Mouse (Mus musculus) embryonic facial prominence, embryonic 11.5 days (tissue): ENCODE data around the gene Sh3gl3. TPM values are rescaled to one million over a fixed set of nuclear protein-coding genes. Genes with fewer than 3 reads are reported as not detected.
A peak's percentile ranks its signal among the peaks of the same experiment; 100 is the strongest.

Experiments
- ATAC-seq: fragments of 200-750 bp; cut with Nextera tagmentation; replicated peaks from 2 replicates; pipeline ENCODE4 v1.8.0; 2017; ENCODE audit warnings: low read depth; ENCODE audit not compliant: insufficient number of reproducible peaks, low FRiP score, low TSS enrichment
- DNase-seq: peaks from one replicate; pipeline ENCODE4 v3.0.0-alpha.2; 2015; ENCODE audit warnings: low spot score
- H3K27ac ChIP-seq: fragments of 300-500 bp; sonication (generic); replicated peaks from 2 replicates; pipeline ENCODE4 v1.5.1; 2014; ENCODE audit warnings: mild to moderate bottlenecking, low read depth, low read length, control low read depth
- H3K27me3 ChIP-seq: fragments of 300-500 bp; sonication (generic); 2 replicates; pipeline ENCODE4 v1.6.1; 2014; ENCODE audit warnings: mild to moderate bottlenecking, low read length, moderate library complexity, mixed read lengths; ENCODE audit not compliant: control insufficient read depth, insufficient read depth
- H3K36me3 ChIP-seq: fragments of 300-500 bp; sonication (generic); replicated peaks from 2 replicates; pipeline ENCODE4 v1.6.1; 2014; ENCODE audit warnings: low read depth, mild to moderate bottlenecking, low read length, moderate library complexity, mixed read lengths; ENCODE audit not compliant: control insufficient read depth, insufficient read depth
- H3K4me1 ChIP-seq: fragments of 300-500 bp; sonication (generic); 2 replicates; pipeline ENCODE4 v1.6.1; 2014; ENCODE audit warnings: low read length, mixed read lengths; ENCODE audit not compliant: control insufficient read depth, insufficient read depth
- H3K4me2 ChIP-seq: fragments of 300-500 bp; sonication (generic); 2 replicates; pipeline ENCODE4 v1.6.1; 2014; ENCODE audit warnings: low read depth, mild to moderate bottlenecking, control low read depth, low read length, moderate library complexity
- H3K4me3 ChIP-seq: fragments of 300-500 bp; sonication (generic); 2 replicates; pipeline ENCODE4 v1.5.1; 2014; ENCODE audit warnings: low read depth, low read length, control low read depth
- H3K9ac ChIP-seq: fragments of 300-500 bp; sonication (generic); replicated peaks from 2 replicates; pipeline ENCODE4 v1.6.1; 2014; ENCODE audit warnings: mild to moderate bottlenecking, control low read depth, low read length
- H3K9me3 ChIP-seq: fragments of 300-500 bp; sonication (generic); replicated peaks from 2 replicates; pipeline ENCODE4 v1.6.1; 2016; ENCODE audit warnings: mild to moderate bottlenecking, low read length, inconsistent platforms, mixed read lengths; ENCODE audit not compliant: control insufficient read depth
- WGBS: fragments of 180-500 bp; shearing (Covaris S2); extraction: QIAGEN DNeasy Blood & Tissue Kit; methylation state at CpG from one replicate; pipeline ENCODE4 v1.1.7; 2014; 5-methylcytosine and 5-hydroxymethylcytosine counted together
- polyA plus RNA-seq: library from polyadenylated mRNA; unstranded; fragments of >200 nt; fragmentation: Nextera tagmentation; extraction: Ambion mirVana; gene quantifications from 2 replicates; pipeline ENCODE4 v1.2.1, GENCODE M21; 2014

Gene Sh3gl3
- polyA plus RNA-seq, 1 experiment from 2014 or later = 42.6 TPM

DNA sequence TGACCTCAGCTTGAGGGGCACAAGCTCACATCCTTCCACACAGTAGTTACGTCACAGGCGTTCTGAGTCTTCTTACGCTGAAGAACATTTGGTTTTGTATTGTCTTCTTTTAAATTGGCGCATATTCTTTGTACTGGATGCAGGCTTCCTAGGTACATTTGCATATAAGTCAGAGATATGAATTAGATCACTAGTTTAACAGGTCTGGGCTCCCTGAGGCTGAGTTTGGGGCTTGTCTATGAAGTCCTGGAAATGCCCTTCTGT, 63.2 kb downstream of the Sh3gl3 start:
- Histone ChIP-seq H3K4me3 (no peak overlapping the region), H3K27ac (no peak overlapping the region), H3K27me3 (no peaks in the 10 kb centered on the region), H3K9me3 (no peaks in the 10 kb centered on the region), H3K9ac (no peak overlapping the region), H3K4me2 (no peak overlapping the region), H3K36me3 (no peaks in the 10 kb centered on the region), H3K4me1 (peaks cover 3% of the 10 kb centered on the region; the same call in 1 of the 2 replicates)
- WGBS = 71% methylated on average over 4 of the region's 4 CpGs
- ATAC-seq = no peak
- DNase-seq = no peak

DNA sequence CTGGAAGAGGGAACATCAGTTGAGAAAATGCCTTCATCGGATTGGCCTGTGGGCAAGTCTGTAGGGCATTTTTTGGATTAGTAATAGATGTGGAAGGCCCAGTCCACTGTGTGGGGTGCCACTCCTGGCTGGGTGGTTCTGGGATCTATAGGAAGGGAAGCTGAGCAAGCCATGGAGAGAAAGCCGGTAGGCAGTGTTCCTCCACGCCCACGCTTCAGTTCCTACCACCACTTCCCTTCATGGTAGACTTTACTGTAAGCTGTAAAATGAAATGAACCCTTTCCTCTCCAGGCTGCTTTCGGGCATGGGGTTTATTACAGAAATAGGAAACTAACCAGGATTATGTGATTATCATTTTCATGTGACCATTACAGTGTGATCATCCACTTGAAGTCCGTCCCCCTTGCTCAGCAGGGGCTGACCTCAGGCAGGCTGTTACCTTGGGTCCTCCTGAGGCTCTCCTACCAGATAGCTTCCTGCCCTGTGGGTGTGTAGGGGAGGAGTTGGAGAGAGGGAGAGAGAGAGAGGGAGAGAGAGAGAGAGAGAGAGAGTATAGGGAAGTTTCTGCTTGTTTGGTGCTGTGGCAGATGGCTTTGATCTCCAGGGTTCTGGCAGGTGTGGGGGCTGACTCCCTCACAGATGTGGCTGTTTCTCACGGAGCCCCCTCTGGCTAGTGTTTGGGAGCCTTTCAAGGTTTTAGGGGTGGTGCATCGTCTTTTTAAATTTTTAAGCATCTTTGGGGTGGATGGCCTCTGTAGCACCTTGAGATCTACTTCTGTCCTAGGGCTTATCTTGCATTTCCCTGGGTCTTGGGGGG, 67.0 kb downstream of the Sh3gl3 start:
- Histone ChIP-seq H3K4me1 (no peaks in the 10 kb centered on the region; the same call in 1 of the 2 replicates), H3K9me3 (no peaks in the 10 kb centered on the region), H3K4me3 (no peak overlapping the region), H3K27ac (no peak overlapping the region), H3K9ac (no peak overlapping the region), H3K4me2 (no peak overlapping the region), H3K36me3 (no peaks in the 10 kb centered on the region), H3K27me3 (no peaks in the 10 kb centered on the region)
- DNase-seq = no peak
- WGBS = 66% methylated on average over 8 of the region's 8 CpGs
- ATAC-seq = no peak

DNA sequence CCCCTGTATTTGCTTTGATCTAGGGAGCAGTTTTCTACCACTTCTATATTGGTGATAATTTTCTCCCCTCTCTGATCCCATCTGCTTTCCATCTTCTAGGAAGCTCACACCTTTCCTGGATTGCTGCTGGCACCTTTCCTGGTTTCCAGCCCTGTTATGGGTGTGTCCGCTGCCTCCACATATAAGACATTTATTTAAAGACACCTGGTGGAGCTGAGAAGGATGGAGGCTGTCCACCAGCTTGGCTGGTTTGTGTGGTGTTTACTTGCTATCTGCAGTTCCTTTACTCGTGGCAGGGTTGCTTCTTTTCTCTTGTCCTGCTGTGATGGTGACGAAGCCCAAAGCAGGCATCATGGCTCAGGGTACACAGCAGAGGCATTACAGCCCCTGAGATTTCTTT, 71.1 kb downstream of the Sh3gl3 start:
- Histone ChIP-seq H3K36me3 (no peaks in the 10 kb centered on the region), H3K27ac (no peak overlapping the region), H3K4me1 (no peaks in the 10 kb centered on the region; the same call in 1 of the 2 replicates), H3K27me3 (no peaks in the 10 kb centered on the region), H3K4me2 (no peak overlapping the region), H3K4me3 (no peak overlapping the region), H3K9me3 (no peaks in the 10 kb centered on the region), H3K9ac (no peak overlapping the region)
- DNase-seq = no peak
- WGBS = 80% methylated on average over 3 of the region's 3 CpGs
- ATAC-seq = no peak

DNA sequence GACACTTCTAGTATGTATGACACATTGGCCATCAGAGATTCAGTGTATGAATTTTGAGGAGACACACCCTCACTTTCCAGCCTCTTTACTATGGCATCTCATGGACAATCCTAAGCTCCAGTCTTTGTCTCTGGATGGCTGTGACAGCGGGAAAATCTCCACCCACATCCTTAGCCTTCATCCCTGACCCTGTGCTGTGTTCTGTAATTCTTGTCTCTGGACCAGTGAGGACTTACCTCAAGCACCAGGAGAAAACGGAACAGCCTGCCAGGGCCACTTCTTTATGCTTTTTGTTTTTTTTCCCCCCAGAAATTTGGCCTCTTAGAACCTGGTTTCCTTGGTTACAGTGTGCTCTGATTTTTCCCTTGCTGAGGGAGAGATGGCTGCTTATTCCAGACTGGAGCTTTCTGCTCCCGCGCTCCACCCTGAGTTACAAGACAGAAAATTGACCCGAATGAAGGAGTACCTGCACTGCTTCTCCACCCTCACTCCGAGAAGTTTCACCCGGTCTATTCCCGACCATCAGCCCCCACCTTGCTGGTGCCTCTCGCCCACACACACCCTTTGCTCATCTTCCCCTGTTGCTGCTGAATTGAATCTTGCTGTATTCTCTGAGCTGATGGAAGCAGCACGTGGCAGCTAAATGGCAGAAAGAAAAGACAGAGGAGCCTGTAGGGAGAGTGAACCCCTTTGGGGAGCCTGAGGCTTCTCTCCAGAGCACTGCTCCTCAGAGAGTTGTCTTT, 75.5 kb downstream of the Sh3gl3 start:
- Histone ChIP-seq H3K9ac (no peak overlapping the region), H3K4me2 (no peak overlapping the region), H3K27ac (no peak overlapping the region), H3K4me3 (no peak overlapping the region), H3K9me3 (no peaks in the 10 kb centered on the region), H3K27me3 (no peaks in the 10 kb centered on the region), H3K36me3 (no peaks in the 10 kb centered on the region), H3K4me1 (no peaks in the 10 kb centered on the region)
- ATAC-seq (no peak), DNase-seq (no peak)
- WGBS = 76% methylated on average over 10 of the region's 10 CpGs

DNA sequence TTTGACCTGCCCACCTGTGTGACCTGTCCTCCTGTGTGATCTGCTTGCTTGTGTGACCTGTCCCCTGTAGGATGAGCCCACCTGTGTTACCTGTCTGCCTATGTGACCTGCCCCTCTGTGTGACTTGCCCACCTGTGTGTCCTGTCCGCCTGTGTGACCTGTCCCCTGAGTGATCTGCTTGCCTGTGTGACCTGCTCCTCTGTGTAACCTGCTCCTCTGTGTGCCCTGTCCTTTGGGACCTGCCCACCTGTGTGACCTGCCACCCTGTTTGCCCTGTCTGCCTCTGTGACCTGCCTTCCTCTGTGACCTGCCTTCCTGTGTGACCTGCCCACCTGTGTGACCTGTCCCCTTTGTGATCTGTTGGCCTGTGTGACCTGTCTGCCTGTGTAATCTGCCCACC, 79.7 kb downstream of the Sh3gl3 start:
- H3K27ac ChIP-seq = no peak overlapping the region
- no peak for ATAC-seq
- H3K36me3 ChIP-seq = no peaks in the 10 kb centered on the region
- DNase-seq = no peak
- no peaks in the 10 kb centered on the region for H3K4me1 ChIP-seq
- H3K9me3 ChIP-seq = no peaks in the 10 kb centered on the region
- no peak overlapping the region for H3K4me2 ChIP-seq
- H3K27me3 ChIP-seq = no peaks in the 10 kb centered on the region
- 77% methylated on average over 1 of the region's 1 CpGs for WGBS
- H3K4me3 ChIP-seq = no peak overlapping the region
- no peak overlapping the region for H3K9ac ChIP-seq

DNA sequence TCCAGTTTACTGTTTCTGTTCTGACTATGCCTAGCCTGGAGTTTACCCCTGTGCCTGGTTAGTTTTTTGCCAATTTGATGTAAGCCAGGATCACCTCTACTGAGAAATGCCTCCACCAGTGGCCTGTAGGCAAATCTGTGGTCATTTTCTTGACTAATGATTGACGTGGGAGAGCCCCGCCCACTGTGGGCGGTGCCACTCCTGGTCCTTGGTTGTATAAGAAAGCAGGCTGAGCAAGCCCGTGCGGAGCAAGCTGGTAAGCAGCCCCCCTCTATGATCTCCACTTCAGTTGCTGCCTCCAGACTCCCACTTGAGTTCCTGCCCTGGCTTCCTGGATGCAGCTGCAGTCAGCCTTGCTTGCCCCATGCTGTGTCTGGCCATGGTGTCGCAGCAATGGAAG, 83.3 kb downstream of the Sh3gl3 start:
- Histone ChIP-seq H3K36me3 (no peaks in the 10 kb centered on the region), H3K27ac (no peak overlapping the region), H3K4me2 (no peak overlapping the region), H3K9me3 (no peaks in the 10 kb centered on the region), H3K9ac (no peak overlapping the region), H3K27me3 (no peaks in the 10 kb centered on the region), H3K4me3 (no peak overlapping the region), H3K4me1 (no peaks in the 10 kb centered on the region)
- 72% methylated on average over 6 of the region's 6 CpGs for WGBS
- ATAC-seq = no peak
- no peak for DNase-seq

DNA sequence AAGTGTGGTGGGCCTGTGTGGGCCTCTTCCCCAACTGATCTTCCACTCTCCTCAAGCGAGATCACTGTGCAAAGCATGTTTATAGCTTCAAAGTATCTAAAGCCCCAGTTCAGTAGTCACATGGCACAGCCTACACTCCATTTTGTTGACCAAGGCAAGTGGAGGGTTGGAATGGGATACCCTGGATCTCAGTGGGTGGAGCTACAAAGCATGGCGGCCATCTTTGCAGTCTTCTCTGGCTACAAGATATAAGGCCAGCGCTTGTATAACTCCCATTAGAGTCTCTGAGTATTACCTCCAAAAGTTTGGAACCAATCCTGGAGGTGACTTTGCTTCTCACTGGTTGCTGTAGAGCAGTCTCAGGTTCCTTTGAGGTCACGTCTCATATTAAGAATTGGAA, 83.9 kb downstream of the Sh3gl3 start:
- Histone ChIP-seq H3K4me3 (no peak overlapping the region), H3K27ac (no peak overlapping the region), H3K4me1 (no peaks in the 10 kb centered on the region), H3K9ac (no peak overlapping the region), H3K4me2 (no peak overlapping the region), H3K36me3 (no peaks in the 10 kb centered on the region), H3K9me3 (no peaks in the 10 kb centered on the region), H3K27me3 (no peaks in the 10 kb centered on the region)
- ATAC-seq = no peak
- DNase-seq = no peak
- 93% methylated on average over 4 of the region's 4 CpGs for WGBS

DNA sequence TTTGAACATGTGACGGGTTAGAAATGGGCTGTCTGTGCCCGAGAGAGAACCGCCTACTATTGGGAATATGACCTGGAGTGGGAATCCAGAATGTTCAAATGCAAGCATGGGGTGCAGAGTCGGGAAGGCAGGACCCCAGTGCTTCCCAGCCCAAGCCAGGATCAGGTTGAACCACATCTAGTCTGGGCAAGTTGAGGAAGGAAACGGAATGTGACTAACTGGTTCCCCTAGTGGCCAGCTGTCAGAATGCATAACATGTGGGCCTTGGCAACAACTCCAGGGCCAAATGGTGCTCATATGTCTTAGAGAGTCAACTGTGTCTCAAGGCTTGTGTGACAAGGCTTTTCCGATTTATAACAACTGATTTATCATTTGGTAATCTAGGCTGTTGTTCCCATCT, 86.6 kb downstream of the Sh3gl3 start:
- ATAC-seq (no peak), DNase-seq (peak; percentile 67)
- Histone ChIP-seq H3K4me3 (no peak overlapping the region), H3K27me3 (no peaks in the 10 kb centered on the region), H3K9me3 (no peaks in the 10 kb centered on the region), H3K4me1 (no peaks in the 10 kb centered on the region), H3K27ac (no peak overlapping the region), H3K4me2 (no peak overlapping the region), H3K36me3 (no peaks in the 10 kb centered on the region), H3K9ac (no peak overlapping the region)
- 67% methylated on average over 6 of the region's 6 CpGs for whole genome bisulfite sequencing
